Mouse (Mus musculus) ES-Bruce4 (cell line): ENCODE data around the gene Srgap1.

ENCODE experiments used
- CTCF ChIP-seq: IDR thresholded peaks from one replicate; pipeline ENCODE4 v1.8.1; 2011; ENCODE audit warnings: low read depth, low read length
- EP300 ChIP-seq: IDR thresholded peaks from 2 replicates; pipeline ENCODE4 v1.6.1; 2011; ENCODE audit warnings: low read depth, low read length; ENCODE audit not compliant: insufficient read depth
- POLR2A ChIP-seq: IDR thresholded peaks from one replicate; pipeline ENCODE4 v1.8.1; 2011; ENCODE audit warnings: low read length; ENCODE audit not compliant: insufficient read depth

DNA sequence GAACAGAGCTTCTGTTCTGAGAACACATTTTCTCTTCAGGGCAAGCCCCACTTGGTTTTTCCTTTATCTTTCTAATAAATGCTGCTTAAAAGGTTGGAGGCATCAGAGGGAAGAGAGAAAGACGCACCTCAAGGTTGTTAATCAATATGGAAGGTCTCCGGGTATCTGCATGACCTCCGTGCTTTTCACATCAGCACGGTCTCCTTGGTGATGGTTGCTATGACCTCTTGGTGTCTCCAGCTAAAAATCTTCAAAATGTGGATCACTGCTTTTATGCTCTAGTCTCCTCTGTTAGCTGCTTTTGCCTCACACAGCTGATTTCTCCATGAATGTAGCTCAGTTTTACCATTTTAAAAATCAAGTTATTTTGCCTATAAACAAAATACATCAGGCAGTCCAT lies 50.6 kb downstream of the Srgap1 start:
- TF ChIP-seq CTCF = no peak
- TF ChIP-seq POLR2A = no peak
- TF ChIP-seq EP300 = no peak
